Mouse (Mus musculus): ENCODE data around the gene Cask. TPM values are rescaled to one million over a fixed set of nuclear protein-coding genes. Genes with fewer than 3 reads are reported as not detected.

Cask gene
- polyA plus RNA-seq, 1 experiment from 2014 or later = 14.3 TPM

DNA sequence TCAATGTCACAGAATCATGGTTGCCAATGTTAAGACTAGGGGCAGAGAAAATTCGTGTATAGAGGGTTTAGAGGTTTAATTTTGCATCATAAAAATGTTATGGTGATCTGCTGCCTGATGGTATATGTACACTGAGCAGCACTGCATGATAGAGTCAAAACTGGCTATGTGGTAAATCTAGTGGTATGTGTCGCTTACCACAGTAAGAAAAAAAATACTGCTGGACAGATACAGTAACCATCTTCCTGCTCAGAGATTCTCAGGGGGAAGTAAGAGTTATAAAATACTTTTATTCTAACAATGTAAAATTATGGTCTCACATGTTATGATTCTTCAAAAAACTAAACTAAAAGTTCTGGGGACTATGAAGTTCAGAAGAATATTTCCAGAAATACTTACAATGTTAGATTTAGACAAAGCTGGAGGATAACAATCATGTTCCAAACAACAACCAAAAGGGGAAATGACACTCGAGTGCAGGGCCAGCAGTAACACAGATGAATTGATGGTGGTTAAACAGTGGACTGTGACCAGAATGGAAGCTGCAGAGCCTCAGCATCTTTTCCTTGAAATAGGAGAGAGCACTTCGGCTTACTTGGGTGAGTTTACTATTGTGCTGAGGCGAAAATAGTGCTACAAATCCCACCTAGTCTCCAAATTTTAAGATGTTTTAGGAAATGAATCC lies 219.4 kb downstream of the Cask start, which contains the start of gene Gpr34:
Gene Gpr34, plus strand, starts transcription at position 491 of the 685 bp plus-strand sequence.
- no peak for ATAC-seq (replicated peaks; ENCODE audit: low FRiP score, low TSS enrichment, low read depth)
- H3K27me3 ChIP-seq (replicated peaks; ENCODE audit: control insufficient read depth, insufficient read depth, low read length) = no peaks in the 10 kb centered on the region
- 70% methylated on average over 5 of the region's 5 CpGs for WGBS

GRCm38 (mm10) chrX:13622654-13623053 lies 228.5 kb downstream of the Cask start:
- no peak overlapping the region for H3K9ac ChIP-seq (ENCODE audit: low read length)
- no peaks in the 10 kb centered on the region for H3K9me3 ChIP-seq (ENCODE audit: control insufficient read depth, low read length)
- H3K4me1 ChIP-seq (replicated peaks; ENCODE audit: control insufficient read depth, insufficient read depth, low read length) = no peaks in the 10 kb centered on the region
- no peak overlapping the region for H3K27ac ChIP-seq (ENCODE audit: low read depth)
- ATAC-seq (replicated peaks; ENCODE audit: low FRiP score, low TSS enrichment, low read depth) (no peak), DNase-seq (ENCODE audit: low spot score) (no peak)
- H3K36me3 ChIP-seq (ENCODE audit: control insufficient read depth, insufficient read depth, low read length) = no peaks in the 10 kb centered on the region
- 82% methylated on average over 5 of the region's 5 CpGs for WGBS
- no peak overlapping the region for H3K4me3 ChIP-seq (ENCODE audit: low read depth, low read length)
- H3K4me2 ChIP-seq (ENCODE audit: low read length) = no peak overlapping the region
- 0 out of 2 replicates have a peak, but pooled peaks cover 2% of the 10 kb centered on the region for H3K27me3 ChIP-seq (replicated peaks; ENCODE audit: control insufficient read depth, insufficient read depth, low read length)

More for the DNA sequence above, 219.4 kb downstream of the Cask start, which contains the start of gene Gpr34:
- no peaks in the 10 kb centered on the region for H3K9me3 ChIP-seq (ENCODE audit: control insufficient read depth, low read length)
- H3K9ac ChIP-seq (ENCODE audit: low read length) = no peak within 1 kb of the TSS
- H3K27ac ChIP-seq (ENCODE audit: low read depth) = no peak within 1 kb of the TSS
- H3K36me3 ChIP-seq (ENCODE audit: control insufficient read depth, insufficient read depth, low read length) = no peaks in the 10 kb centered on the region
- no peaks in the 10 kb centered on the region for H3K4me1 ChIP-seq (replicated peaks; ENCODE audit: control insufficient read depth, insufficient read depth, low read length)
- no peak within 1 kb of the TSS for H3K4me3 ChIP-seq (ENCODE audit: low read depth, low read length)
- no peak for DNase-seq (ENCODE audit: low spot score)
- H3K4me2 ChIP-seq (ENCODE audit: low read length) = no peak within 1 kb of the TSS

- ATAC-seq (replicated peaks; ENCODE audit: low FRiP score, low TSS enrichment, low read depth) (no peak), DNase-seq (ENCODE audit: low spot score) (no peak)
- Histone ChIP-seq H3K36me3 (ENCODE audit: control insufficient read depth, insufficient read depth, low read length) (no peaks in the 10 kb centered on the region), H3K4me1 (replicated peaks; ENCODE audit: control insufficient read depth, insufficient read depth, low read length) (no peaks in the 10 kb centered on the region), H3K27ac (ENCODE audit: low read depth) (no peak overlapping the region), H3K9me3 (ENCODE audit: control insufficient read depth, low read length) (no peaks in the 10 kb centered on the region), H3K4me3 (ENCODE audit: low read depth, low read length) (no peak overlapping the region), H3K9ac (ENCODE audit: low read length) (no peak overlapping the region), H3K4me2 (ENCODE audit: low read length) (no peak overlapping the region), H3K27me3 (replicated peaks; ENCODE audit: control insufficient read depth, insufficient read depth, low read length) (0 out of 2 replicates have a peak, but pooled peaks cover 2% of the 10 kb centered on the region)
- 75% methylated on average over 4 of the region's 4 CpGs for WGBS
These were observed 229.7 kb downstream of the Cask start for GRCm38 (mm10) chrX:13621473-13621872.

DNA sequence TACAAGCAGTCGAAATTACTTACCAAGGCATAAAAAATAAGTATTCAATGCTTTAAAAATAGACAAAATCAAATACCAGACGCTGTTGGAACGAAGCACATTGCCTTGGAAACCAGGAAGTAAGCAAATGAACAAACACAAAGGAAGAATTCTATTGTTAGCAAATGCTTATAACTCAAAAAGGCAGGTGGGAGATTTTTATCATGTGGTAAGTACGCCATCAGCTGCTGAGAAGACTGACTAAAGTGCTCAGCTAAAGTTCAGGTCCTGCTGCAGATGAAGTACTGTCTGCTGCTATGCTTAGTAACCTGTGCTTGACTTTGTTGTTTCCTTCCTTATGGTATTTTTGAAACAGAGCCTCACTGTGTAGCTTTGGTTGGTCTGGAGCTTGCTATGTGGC lies 232.7 kb downstream of the Cask start:
- H3K9me3 ChIP-seq (ENCODE audit: control insufficient read depth, low read length) = no peaks in the 10 kb centered on the region
- H3K9ac ChIP-seq (ENCODE audit: low read length) = no peak overlapping the region
- ATAC-seq (replicated peaks; ENCODE audit: low FRiP score, low TSS enrichment, low read depth) (no peak), DNase-seq (ENCODE audit: low spot score) (no peak)
- H3K4me3 ChIP-seq (ENCODE audit: low read depth, low read length) = no peak overlapping the region
- no peaks in the 10 kb centered on the region for H3K4me1 ChIP-seq (replicated peaks; ENCODE audit: control insufficient read depth, insufficient read depth, low read length)
- H3K4me2 ChIP-seq (ENCODE audit: low read length) = no peak overlapping the region
- 75% methylated on average over 4 of the region's 4 CpGs for WGBS
- no peaks in the 10 kb centered on the region; the same call in 1 of the 2 replicates for H3K36me3 ChIP-seq (ENCODE audit: control insufficient read depth, insufficient read depth, low read length)
- no peak overlapping the region for H3K27ac ChIP-seq (ENCODE audit: low read depth)
- 0 out of 2 replicates have a peak, but pooled peaks cover under 1% of the 10 kb centered on the region for H3K27me3 ChIP-seq (replicated peaks; ENCODE audit: control insufficient read depth, insufficient read depth, low read length)

DNA sequence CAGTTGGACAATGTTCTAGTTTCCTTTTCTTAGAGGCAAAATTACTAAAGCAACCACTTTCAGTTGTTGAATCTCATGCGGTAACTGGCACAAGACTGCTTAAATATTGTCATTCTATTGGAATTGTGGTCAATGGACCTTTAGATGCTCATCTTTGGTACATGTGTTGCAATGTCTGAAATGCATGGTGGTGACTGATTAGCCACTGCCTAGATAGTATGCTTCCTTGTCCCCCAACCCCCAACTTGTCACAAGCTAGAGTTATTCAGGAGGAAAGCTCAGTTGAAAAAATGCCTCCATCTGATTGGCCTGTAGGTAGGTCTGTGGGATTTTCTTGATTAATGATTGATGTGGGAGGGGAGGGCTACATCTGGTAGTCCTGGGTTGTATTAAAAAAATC lies 233.9 kb downstream of the Cask start:
- no peaks in the 10 kb centered on the region for H3K9me3 ChIP-seq (ENCODE audit: control insufficient read depth, low read length)
- WGBS = 95% methylated on average over 1 of the region's 1 CpGs
- no peak overlapping the region for H3K4me2 ChIP-seq (ENCODE audit: low read length)
- H3K36me3 ChIP-seq (ENCODE audit: control insufficient read depth, insufficient read depth, low read length) = peaks cover 3% of the 10 kb centered on the region; the same call in 1 of the 2 replicates
- no peaks in the 10 kb centered on the region for H3K4me1 ChIP-seq (replicated peaks; ENCODE audit: control insufficient read depth, insufficient read depth, low read length)
- no peak overlapping the region for H3K27ac ChIP-seq (ENCODE audit: low read depth)
- H3K27me3 ChIP-seq (replicated peaks; ENCODE audit: control insufficient read depth, insufficient read depth, low read length) = no peaks in the 10 kb centered on the region
- ATAC-seq (replicated peaks; ENCODE audit: low FRiP score, low TSS enrichment, low read depth) (no peak), DNase-seq (ENCODE audit: low spot score) (no peak)
- no peak overlapping the region for H3K4me3 ChIP-seq (ENCODE audit: low read depth, low read length)
- H3K9ac ChIP-seq (ENCODE audit: low read length) = no peak overlapping the region

DNA sequence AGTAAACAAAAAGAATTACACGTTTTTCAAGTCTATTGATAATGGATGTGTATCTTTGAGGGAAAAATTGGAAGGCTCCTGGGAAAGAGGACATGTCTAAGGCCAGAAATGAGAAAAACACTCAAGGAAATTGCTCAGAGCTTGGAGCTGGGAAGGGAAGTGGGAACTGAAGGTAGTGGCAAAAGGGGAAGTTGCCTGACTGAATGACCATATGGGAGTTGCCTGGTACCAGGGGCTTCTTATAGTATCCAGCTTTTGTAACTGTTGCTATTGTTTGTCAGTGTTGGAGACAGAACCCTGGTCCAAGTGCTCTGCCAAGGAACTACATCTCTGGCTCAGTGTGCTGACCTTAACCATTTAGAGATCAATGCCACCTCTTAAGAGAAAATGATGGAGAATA lies 234.4 kb downstream of the Cask start:
- 34% methylated on average over 1 of the region's 1 CpGs for WGBS
- no peaks in the 10 kb centered on the region for H3K4me1 ChIP-seq (replicated peaks; ENCODE audit: control insufficient read depth, insufficient read depth, low read length)
- H3K27ac ChIP-seq (ENCODE audit: low read depth) = no peak overlapping the region
- ATAC-seq (replicated peaks; ENCODE audit: low FRiP score, low TSS enrichment, low read depth) = no peak
- H3K9ac ChIP-seq (ENCODE audit: low read length) = no peak overlapping the region
- H3K9me3 ChIP-seq (ENCODE audit: control insufficient read depth, low read length) = no peaks in the 10 kb centered on the region
- no peaks in the 10 kb centered on the region for H3K27me3 ChIP-seq (replicated peaks; ENCODE audit: control insufficient read depth, insufficient read depth, low read length)
- no peak for DNase-seq (ENCODE audit: low spot score)
- H3K36me3 ChIP-seq (ENCODE audit: control insufficient read depth, insufficient read depth, low read length) = peaks cover 3% of the 10 kb centered on the region; the same call in 1 of the 2 replicates
- H3K4me2 ChIP-seq (ENCODE audit: low read length) = no peak overlapping the region
- H3K4me3 ChIP-seq (ENCODE audit: low read depth, low read length) = no peak overlapping the region

- H3K27me3 ChIP-seq (replicated peaks; ENCODE audit: control insufficient read depth, insufficient read depth, low read length) = no peaks in the 10 kb centered on the region
- H3K4me1 ChIP-seq (replicated peaks; ENCODE audit: control insufficient read depth, insufficient read depth, low read length) = no peaks in the 10 kb centered on the region
- ATAC-seq (replicated peaks; ENCODE audit: low FRiP score, low TSS enrichment, low read depth) (no peak), DNase-seq (ENCODE audit: low spot score) (no peak)
- H3K4me2 ChIP-seq (ENCODE audit: low read length) = no peak overlapping the region
- H3K9ac ChIP-seq (ENCODE audit: low read length) = no peak overlapping the region
- 71% methylated on average over 2 of the region's 2 CpGs for WGBS
- H3K27ac ChIP-seq (ENCODE audit: low read depth) = no peak overlapping the region
- H3K9me3 ChIP-seq (ENCODE audit: control insufficient read depth, low read length) = no peaks in the 10 kb centered on the region
- peaks cover 3% of the 10 kb centered on the region; the same call in 1 of the 2 replicates for H3K36me3 ChIP-seq (ENCODE audit: control insufficient read depth, insufficient read depth, low read length)
- H3K4me3 ChIP-seq (ENCODE audit: low read depth, low read length) = no peak overlapping the region
These were observed 239.1 kb downstream of the Cask start for GRCm38 (mm10) chrX:13612115-13612514.

DNA sequence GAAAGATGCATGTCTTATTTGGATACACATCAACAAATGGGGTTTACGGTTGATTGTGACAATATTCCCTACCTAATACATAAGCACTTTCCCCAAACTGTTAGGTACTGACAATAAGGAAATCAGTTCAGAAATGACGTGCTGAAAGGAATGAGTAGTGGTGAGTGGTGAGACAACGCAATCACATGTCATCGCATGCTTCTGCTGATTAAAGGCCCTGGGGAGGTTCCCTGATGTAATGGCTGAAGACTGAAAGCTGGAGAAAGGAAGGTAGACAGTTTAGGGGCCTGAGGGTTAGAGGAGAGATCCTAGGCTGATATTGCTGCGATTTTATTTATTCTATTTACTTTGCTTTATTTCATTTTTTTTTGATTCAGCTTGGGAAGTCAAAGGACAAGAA lies 240.1 kb downstream of the Cask start:
- no peak for ATAC-seq (replicated peaks; ENCODE audit: low FRiP score, low TSS enrichment, low read depth)
- no peak overlapping the region for H3K4me2 ChIP-seq (ENCODE audit: low read length)
- no peak overlapping the region for H3K9ac ChIP-seq (ENCODE audit: low read length)
- H3K9me3 ChIP-seq (ENCODE audit: control insufficient read depth, low read length) = no peaks in the 10 kb centered on the region
- H3K4me3 ChIP-seq (ENCODE audit: low read depth, low read length) = no peak overlapping the region
- no peak for DNase-seq (ENCODE audit: low spot score)
- no peaks in the 10 kb centered on the region for H3K4me1 ChIP-seq (replicated peaks; ENCODE audit: control insufficient read depth, insufficient read depth, low read length)
- 90% methylated on average over 5 of the region's 5 CpGs for WGBS
- H3K36me3 ChIP-seq (ENCODE audit: control insufficient read depth, insufficient read depth, low read length) = peaks cover 3% of the 10 kb centered on the region; the same call in 1 of the 2 replicates
- no peak overlapping the region for H3K27ac ChIP-seq (ENCODE audit: low read depth)
- no peaks in the 10 kb centered on the region for H3K27me3 ChIP-seq (replicated peaks; ENCODE audit: control insufficient read depth, insufficient read depth, low read length)

DNA sequence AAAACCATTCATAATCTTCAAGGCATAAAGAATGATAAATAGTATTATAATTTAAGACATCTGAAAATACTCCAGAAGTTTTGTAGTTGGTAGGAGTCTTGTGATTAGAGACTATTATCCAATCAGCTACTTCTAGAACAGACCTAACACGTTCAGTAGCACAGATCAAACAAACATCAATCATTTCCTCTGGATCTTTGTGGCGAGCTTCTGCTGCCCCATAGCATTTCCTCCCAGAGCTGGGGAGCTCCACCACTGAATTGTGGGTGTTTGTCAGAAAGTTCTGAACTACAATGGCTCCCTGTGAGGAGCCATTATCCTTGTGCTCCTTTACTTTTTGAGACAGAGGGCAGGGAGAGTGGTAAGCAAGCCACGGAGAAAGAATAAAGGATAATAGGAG lies 243.4 kb downstream of the Cask start:
- Histone ChIP-seq H3K36me3 (ENCODE audit: control insufficient read depth, insufficient read depth, low read length) (no peaks in the 10 kb centered on the region), H3K27ac (ENCODE audit: low read depth) (no peak overlapping the region), H3K9me3 (ENCODE audit: control insufficient read depth, low read length) (no peaks in the 10 kb centered on the region), H3K4me2 (ENCODE audit: low read length) (no peak overlapping the region), H3K27me3 (replicated peaks; ENCODE audit: control insufficient read depth, insufficient read depth, low read length) (no peaks in the 10 kb centered on the region), H3K4me3 (ENCODE audit: low read depth, low read length) (no peak overlapping the region), H3K9ac (ENCODE audit: low read length) (no peak overlapping the region), H3K4me1 (replicated peaks; ENCODE audit: control insufficient read depth, insufficient read depth, low read length) (no peaks in the 10 kb centered on the region)
- DNase-seq (ENCODE audit: low spot score) (no peak), ATAC-seq (replicated peaks; ENCODE audit: low FRiP score, low TSS enrichment, low read depth) (no peak)
- 45% methylated on average over 3 of the region's 3 CpGs for WGBS

Data from intestine, embryonic 14.5 days (tissue).